Mouse (Mus musculus) embryonic facial prominence, embryonic 10.5 days (tissue): ENCODE measurements around the gene Otx2. TPM values are rescaled to one million over a fixed set of nuclear protein-coding genes. Genes with fewer than 3 reads are reported as not detected.
A peak's percentile ranks its signal among the peaks of the same experiment; 100 is the strongest.

Source experiments
- DNase-seq: peaks from one replicate; pipeline ENCODE4 v3.0.0-alpha.2; 2017; ENCODE audit warnings: low spot score
- H3K27ac ChIP-seq: fragments of 300-500 bp; sonication (generic); replicated peaks from 2 replicates; pipeline ENCODE4 v1.5.1; 2016; ENCODE audit warnings: mild to moderate bottlenecking
- H3K27me3 ChIP-seq: fragments of 300-500 bp; sonication (generic); replicated peaks from 2 replicates; pipeline ENCODE4 v1.6.1; 2016; ENCODE audit warnings: low read depth, mild to moderate bottlenecking; ENCODE audit not compliant: poor library complexity, severe bottlenecking
- H3K36me3 ChIP-seq: fragments of 300-500 bp; sonication (generic); replicated peaks from 2 replicates; pipeline ENCODE4 v1.6.1; 2016; ENCODE audit warnings: mild to moderate bottlenecking, moderate library complexity
- H3K4me1 ChIP-seq: fragments of 300-500 bp; sonication (generic); 2 replicates; pipeline ENCODE4 v1.6.1; 2016
- H3K4me3 ChIP-seq: fragments of 300-500 bp; sonication (generic); 2 replicates; pipeline ENCODE4 v1.5.1; 2016; ENCODE audit warnings: mild to moderate bottlenecking, moderate library complexity
- H3K9me3 ChIP-seq: fragments of 300-500 bp; sonication (generic); 2 replicates; pipeline ENCODE4 v1.6.1; 2016; ENCODE audit warnings: mild to moderate bottlenecking
- WGBS: fragments of 180-500 bp; shearing (Covaris S2); methylation state at CpG from one replicate; pipeline ENCODE4 v1.1.7; 2016; 5-methylcytosine and 5-hydroxymethylcytosine counted together
- polyA plus RNA-seq: library from polyadenylated mRNA; unstranded; fragments of >200 nt; fragmentation: Nextera tagmentation; extraction: Ambion mirVana; gene quantifications from 2 replicates; pipeline ENCODE4 v1.2.1, GENCODE M21; 2016

Gene Otx2
- polyA plus RNA-seq = 12.8 and 15.2 TPM in 2 replicates

- WGBS = under 1% methylated on average over 27 of the region's 27 CpGs
- peak; percentile 55 for DNase-seq
- H3K27ac ChIP-seq = peak within 1 kb of the TSS; percentile 73
- H3K4me1 ChIP-seq = peaks cover 17% of the 10 kb centered on the region
- no peaks in the 10 kb centered on the region for H3K36me3 ChIP-seq
- H3K4me3 ChIP-seq = peak within 1 kb of the TSS; percentile 53
- no peaks in the 10 kb centered on the region for H3K9me3 ChIP-seq
- peaks cover 100% of the 10 kb centered on the region for H3K27me3 ChIP-seq
Measured at GRCm38 (mm10) chr14:48673541-48673940, at the start of gene Otx2. Otx2 (minus strand) TSS chr14:48673819.

- Histone ChIP-seq H3K27me3 (no peaks in the 10 kb centered on the region), H3K27ac (no peak overlapping the region), H3K9me3 (no peaks in the 10 kb centered on the region), H3K4me3 (no peak overlapping the region), H3K36me3 (no peaks in the 10 kb centered on the region), H3K4me1 (peaks cover 3% of the 10 kb centered on the region; the same call in 1 of the 2 replicates)
- 49% methylated on average over 4 of the region's 4 CpGs for WGBS
- no peak for DNase-seq
Measured at GRCm38 (mm10) chr14:48722763-48723162, 49.1 kb upstream of the Otx2 start.

- no peaks in the 10 kb centered on the region for H3K27me3 ChIP-seq
- no peak overlapping the region for H3K27ac ChIP-seq
- 83% methylated on average over 3 of the region's 3 CpGs for whole genome bisulfite sequencing
- no peak overlapping the region for H3K4me3 ChIP-seq
- peaks cover 3% of the 10 kb centered on the region; the same call in 1 of the 2 replicates for H3K4me1 ChIP-seq
- H3K9me3 ChIP-seq = no peaks in the 10 kb centered on the region
- H3K36me3 ChIP-seq = no peaks in the 10 kb centered on the region
- no peak for DNase-seq
Measured at GRCm38 (mm10) chr14:48719296-48719695, 45.7 kb upstream of the Otx2 start.

GRCm38 (mm10) chr14:48717632-48718279, 44.1 kb upstream of the Otx2 start:
- Histone ChIP-seq H3K4me3 (no peak overlapping the region), H3K27me3 (no peaks in the 10 kb centered on the region), H3K36me3 (no peaks in the 10 kb centered on the region), H3K9me3 (no peaks in the 10 kb centered on the region), H3K27ac (no peak overlapping the region), H3K4me1 (peaks cover 2% of the 10 kb centered on the region; the same call in 1 of the 2 replicates)
- 81% methylated on average over 8 of the region's 8 CpGs for WGBS
- DNase-seq = no peak

- Histone ChIP-seq H3K4me1 (no peaks in the 10 kb centered on the region), H3K4me3 (no peak overlapping the region), H3K9me3 (no peaks in the 10 kb centered on the region), H3K27me3 (no peaks in the 10 kb centered on the region), H3K36me3 (no peaks in the 10 kb centered on the region), H3K27ac (no peak overlapping the region)
- DNase-seq = no peak
- WGBS = 93% methylated on average over 4 of the region's 4 CpGs
Measured at GRCm38 (mm10) chr14:48716456-48716855, 42.8 kb upstream of the Otx2 start.

- Histone ChIP-seq H3K4me1 (peaks cover 24% of the 10 kb centered on the region), H3K4me3 (no peak overlapping the region), H3K27ac (no peak overlapping the region), H3K36me3 (no peaks in the 10 kb centered on the region), H3K27me3 (peaks cover 53% of the 10 kb centered on the region), H3K9me3 (no peaks in the 10 kb centered on the region)
- DNase-seq = no peak
- WGBS = 83% methylated on average over 13 of the region's 13 CpGs
Measured at GRCm38 (mm10) chr14:48710871-48711370, 37.3 kb upstream of the Otx2 start.

- DNase-seq = no peak
- peaks cover 24% of the 10 kb centered on the region for H3K4me1 ChIP-seq
- peaks cover 59% of the 10 kb centered on the region for H3K27me3 ChIP-seq
- peak overlapping the region; percentile 50; the same call in 1 of the 2 replicates for H3K4me3 ChIP-seq
- WGBS = 35% methylated on average over 11 of the region's 11 CpGs
- H3K9me3 ChIP-seq = no peaks in the 10 kb centered on the region
- H3K27ac ChIP-seq = no peak overlapping the region
- H3K36me3 ChIP-seq = no peaks in the 10 kb centered on the region
Measured at GRCm38 (mm10) chr14:48710062-48710870, 36.6 kb upstream of the Otx2 start.

- peak overlapping the region; percentile 50 for H3K4me3 ChIP-seq
- peaks cover 67% of the 10 kb centered on the region for H3K27me3 ChIP-seq
- DNase-seq = peak; percentile 64
- no peaks in the 10 kb centered on the region for H3K36me3 ChIP-seq
- WGBS = under 1% methylated on average over 20 of the region's 20 CpGs
- peaks cover 24% of the 10 kb centered on the region for H3K4me1 ChIP-seq
- H3K27ac ChIP-seq = no peak overlapping the region
- no peaks in the 10 kb centered on the region for H3K9me3 ChIP-seq
Measured at GRCm38 (mm10) chr14:48709371-48710061, 35.9 kb upstream of the Otx2 start.

GRCm38 (mm10) chr14:48707844-48708383, 34.3 kb upstream of the Otx2 start:
- Histone ChIP-seq H3K9me3 (no peaks in the 10 kb centered on the region), H3K4me3 (no peak overlapping the region), H3K27ac (no peak overlapping the region), H3K4me1 (peaks cover 24% of the 10 kb centered on the region), H3K27me3 (peaks cover 72% of the 10 kb centered on the region), H3K36me3 (no peaks in the 10 kb centered on the region)
- 2% methylated on average over 6 of the region's 6 CpGs for WGBS
- DNase-seq = no peak

- Histone ChIP-seq H3K27ac (no peak overlapping the region), H3K4me3 (no peak overlapping the region), H3K36me3 (no peaks in the 10 kb centered on the region), H3K27me3 (peaks cover 72% of the 10 kb centered on the region), H3K9me3 (no peaks in the 10 kb centered on the region), H3K4me1 (peaks cover 24% of the 10 kb centered on the region)
- WGBS = 54% methylated on average over 5 of the region's 5 CpGs
- no peak for DNase-seq
Measured at GRCm38 (mm10) chr14:48707391-48707790, 33.8 kb upstream of the Otx2 start.

GRCm38 (mm10) chr14:48700790-48701370, 27.3 kb upstream of the Otx2 start:
- no peak overlapping the region for H3K27ac ChIP-seq

GRCm38 (mm10) chr14:48679590-48679989, 6.0 kb upstream of the Otx2 start:
- H3K27me3 ChIP-seq = peaks cover 43% of the 10 kb centered on the region
- H3K27ac ChIP-seq = no peak overlapping the region
- no peak overlapping the region for H3K4me3 ChIP-seq
- H3K36me3 ChIP-seq = no peaks in the 10 kb centered on the region
- 77% methylated on average over 5 of the region's 5 CpGs for WGBS
- no peak for DNase-seq
- no peaks in the 10 kb centered on the region for H3K4me1 ChIP-seq
- H3K9me3 ChIP-seq = no peaks in the 10 kb centered on the region

More at GRCm38 (mm10) chr14:48700790-48701370, 27.3 kb upstream of the Otx2 start:
- H3K9me3 ChIP-seq = no peaks in the 10 kb centered on the region
- H3K4me3 ChIP-seq = no peak overlapping the region
- no peak for DNase-seq
- no peaks in the 10 kb centered on the region for H3K36me3 ChIP-seq
- 28% methylated on average over 8 of the region's 8 CpGs for WGBS
- H3K4me1 ChIP-seq = peaks cover 9% of the 10 kb centered on the region
- peaks cover 34% of the 10 kb centered on the region for H3K27me3 ChIP-seq
